Mouse (Mus musculus): ENCODE measurements around the gene Spic.

Spic gene

GRCm38 (mm10) chr10:88645448-88645847 is 39.4 kb downstream of the Spic start:
- no peak for DNase-seq (ENCODE audit: low spot score)

GRCm38 (mm10) chr10:88631330-88631953 is 53.4 kb downstream of the Spic start:
- no peak for DNase-seq (ENCODE audit: low spot score)

GRCm38 (mm10) chr10:88630663-88631329 is 54.0 kb downstream of the Spic start:
- DNase-seq (ENCODE audit: low spot score), result no peak

GRCm38 (mm10) chr10:88627052-88627451 is 57.8 kb downstream of the Spic start:
- DNase-seq (ENCODE audit: low spot score), result peak; percentile 12

- no peak for DNase-seq (ENCODE audit: low spot score)
These were observed 58.6 kb downstream of the Spic start for GRCm38 (mm10) chr10:88626176-88626575.

Data from embryo, embryonic 10 days (tissue).